ENCODE assay signal across 27 mouse cellular contexts in genomic region chr2:65453763-65454162, GRCm38 (mm10).
DNase-seq lines count a peak whose midpoint lies in the region; ATAC-seq and TF ChIP-seq lines count a peak whose summit lies in the region.
"Had no signal": no experiment of that assay in that cellular context is flagged by ENCODE, and none has a peak within 500 bp of the region (broad histone marks: within the 10 kb centered on the region; RNA-seq: fewer than 3 reads in every experiment).

No protein-coding gene starts in this region.

- DNase-seq in ZHBTc4 (ENCODE audit: low read depth, low spot score) = peak; percentile 32
- DNase-seq in stomach, postnatal 0 days (ENCODE audit: low spot score) = no peak
- DNase-seq in midbrain, embryonic 14.5 days = no peak
- no peak for DNase-seq in lung, postnatal 10 days
- DNase-seq: adrenal gland, adult 2 months; adrenal gland, postnatal 10 days; adrenal gland, postnatal 25 days; B cell, adult 2 months; cerebellum, adult 11 months; cerebellum, adult 18-20 months; cerebellum, adult 8-10 months; cerebellum, adult 9-11 months; cerebellum, postnatal 14 days; cerebellum, postnatal 36 days; embryo, embryonic 11 days had no signal

- no peak overlapping the region for H3K4me2 ChIP-seq in stomach, postnatal 0 days (replicated peaks; ENCODE audit: low read depth)
- H3K4me2 ChIP-seq in midbrain, embryonic 14.5 days (ENCODE audit: low read length) = no peak overlapping the region
- H3K4me2 ChIP-seq: embryonic facial prominence, embryonic 13.5 days; embryonic facial prominence, embryonic 15.5 days; forebrain, embryonic 12.5 days had no signal

- TF ChIP-seq EP300 in ES-Bruce4 (IDR thresholded peaks at IDR 0.05; ENCODE audit: insufficient read depth, low read depth, low read length) = no peak
- no peak for TF ChIP-seq EP300 in stomach, postnatal 0 days (optimal IDR thresholded peaks at IDR 0.05)

- TF ChIP-seq POLR2A in ES-Bruce4 (IDR thresholded peaks at IDR 0.05; ENCODE audit: insufficient read depth, low read length) = no peak

- no peak for TF ChIP-seq CTCF in ES-Bruce4 (IDR thresholded peaks at IDR 0.05; ENCODE audit: low read depth, low read length)
- TF ChIP-seq CTCF in stomach, postnatal 0 days (IDR thresholded peaks at IDR 0.05; ENCODE audit: low read depth) = no peak

- H3K9me3 ChIP-seq in ES-Bruce4 (replicated peaks; ENCODE audit: control insufficient read depth, insufficient read depth, low read length, poor library complexity, severe bottlenecking) = peaks cover 11% of the 10 kb centered on the region
- H3K9me3 ChIP-seq in stomach, postnatal 0 days (ENCODE audit: control insufficient read depth, low read length) = no peaks in the 10 kb centered on the region
- H3K9me3 ChIP-seq in midbrain, embryonic 14.5 days (ENCODE audit: control insufficient read depth, low read length) = no peaks in the 10 kb centered on the region
- H3K9me3 ChIP-seq: embryonic facial prominence, embryonic 13.5 days; embryonic facial prominence, embryonic 15.5 days; forebrain, embryonic 10.5 days; forebrain, embryonic 12.5 days had no signal

- no peak overlapping the region for H3K9ac ChIP-seq in ES-Bruce4 (ENCODE audit: low read depth, poor library complexity, severe bottlenecking)
- no peak overlapping the region for H3K9ac ChIP-seq in stomach, postnatal 0 days (ENCODE audit: low read length)
- H3K9ac ChIP-seq in midbrain, embryonic 14.5 days (replicated peaks; ENCODE audit: low read length) = no peak overlapping the region
- H3K9ac ChIP-seq: embryonic facial prominence, embryonic 13.5 days; embryonic facial prominence, embryonic 15.5 days; forebrain, embryonic 12.5 days had no signal

- peaks cover 3% of the 10 kb centered on the region; the same call in 1 of the 2 replicates for H3K36me3 ChIP-seq in ES-Bruce4 (ENCODE audit: control insufficient read depth, insufficient read depth, low read length, poor library complexity, severe bottlenecking)
- no peaks in the 10 kb centered on the region for H3K36me3 ChIP-seq in stomach, postnatal 0 days (ENCODE audit: control insufficient read depth, insufficient read depth, low read length)
- 0 out of 2 replicates have a peak, but pooled peaks cover 4% of the 10 kb centered on the region for H3K36me3 ChIP-seq in midbrain, embryonic 14.5 days (ENCODE audit: control insufficient read depth, insufficient read depth, low read length)
- H3K36me3 ChIP-seq: embryonic facial prominence, embryonic 13.5 days; embryonic facial prominence, embryonic 15.5 days; forebrain, embryonic 10.5 days; forebrain, embryonic 12.5 days; G1E had no signal

- no peaks in the 10 kb centered on the region for H3K27me3 ChIP-seq in ES-Bruce4 (ENCODE audit: control insufficient read depth, insufficient read depth, low read length, poor library complexity, severe bottlenecking)
- H3K27me3 ChIP-seq in stomach, postnatal 0 days (ENCODE audit: control insufficient read depth, insufficient read depth, low read length) = no peaks in the 10 kb centered on the region
- no peaks in the 10 kb centered on the region for H3K27me3 ChIP-seq in midbrain, embryonic 14.5 days (ENCODE audit: control insufficient read depth, insufficient read depth, low read length)
- H3K27me3 ChIP-seq: CH12.LX; embryonic facial prominence, embryonic 13.5 days; embryonic facial prominence, embryonic 15.5 days; forebrain, embryonic 12.5 days had no signal

- H3K4me1 ChIP-seq in ES-Bruce4 (ENCODE audit: control insufficient read depth, insufficient read depth, low read length) = peaks cover 3% of the 10 kb centered on the region
- H3K4me1 ChIP-seq in stomach, postnatal 0 days (replicated peaks; ENCODE audit: control insufficient read depth, insufficient read depth) = no peaks in the 10 kb centered on the region; the same call in 1 of the 2 replicates
- peaks cover 6% of the 10 kb centered on the region; the same call in 1 of the 2 replicates for H3K4me1 ChIP-seq in midbrain, embryonic 14.5 days (ENCODE audit: control insufficient read depth, insufficient read depth, low read length)
- H3K4me1 ChIP-seq: embryonic facial prominence, embryonic 13.5 days; embryonic facial prominence, embryonic 15.5 days; forebrain, embryonic 10.5 days had no signal

- 64% methylated on average over 6 of the region's 6 CpGs for WGBS in stomach, postnatal 0 days
- 95% methylated on average over 6 of the region's 6 CpGs for WGBS in midbrain, embryonic 14.5 days

- ATAC-seq in stomach, postnatal 0 days (ENCODE audit: low FRiP score, low TSS enrichment) = peak; percentile 82
- ATAC-seq in midbrain, embryonic 14.5 days (ENCODE audit: low FRiP score, low TSS enrichment) = no peak
- ATAC-seq: CD4-positive, CD25-positive, alpha-beta regulatory T cell, adult 4 months; forebrain, embryonic 14.5 days; forebrain, embryonic 16.5 days; Patski had no signal

- H3K4me3 ChIP-seq in ES-Bruce4 (ENCODE audit: low read depth, low read length) = no peak overlapping the region
- H3K4me3 ChIP-seq in stomach, postnatal 0 days (ENCODE audit: low read depth, low read length) = no peak overlapping the region
- H3K4me3 ChIP-seq in midbrain, embryonic 14.5 days (replicated peaks; ENCODE audit: low read depth, low read length) = no peak overlapping the region
- H3K4me3 ChIP-seq: embryonic facial prominence, embryonic 13.5 days; embryonic facial prominence, embryonic 15.5 days; erythroblast, embryonic 14.5 days; forebrain, embryonic 10.5 days; forebrain, embryonic 12.5 days had no signal

- H3K27ac ChIP-seq in ES-Bruce4 (ENCODE audit: insufficient read depth, low read length) = 0 out of 2 replicates have a peak overlapping the region, but pooled peaks have one; percentile 80
- no peak overlapping the region for H3K27ac ChIP-seq in stomach, postnatal 0 days (replicated peaks)
- H3K27ac ChIP-seq in midbrain, embryonic 14.5 days (replicated peaks; ENCODE audit: low read depth, low read length) = no peak overlapping the region
- H3K27ac ChIP-seq: embryonic facial prominence, embryonic 13.5 days; embryonic facial prominence, embryonic 15.5 days; forebrain, embryonic 10.5 days; forebrain, embryonic 12.5 days had no signal
